Comparison of ENCODE assay signal across 24 mouse cellular contexts in genomic region chr9:69464109-69464756, GRCm38 (mm10). TPM values are rescaled to one million over a fixed set of nuclear protein-coding genes. Genes with fewer than 3 reads are reported as not detected.
DNase-seq lines count a peak whose midpoint lies in the region; ATAC-seq and TF ChIP-seq lines count a peak whose summit lies in the region.
"Had no signal": no experiment of that assay in that cellular context is flagged by ENCODE, and none has a peak within 500 bp of the region (broad histone marks: within the 10 kb centered on the region; RNA-seq: fewer than 3 reads in every experiment).

No protein-coding gene starts in this region.

- WGBS in embryonic facial prominence, embryonic 13.5 days, result 78% methylated on average over 6 of the region's 6 CpGs
- WGBS in embryonic facial prominence, embryonic 10.5 days, result 91% methylated on average over 6 of the region's 6 CpGs
- 88% methylated on average over 6 of the region's 6 CpGs for WGBS in midbrain, postnatal 0 days
- WGBS in midbrain, embryonic 13.5 days, result 88% methylated on average over 6 of the region's 6 CpGs
- WGBS in thymus, adult 2 months, result 95% methylated on average over 6 of the region's 6 CpGs

- 0 out of 2 replicates have a peak overlapping the region, but pooled peaks have one; percentile 18 for H3K27ac ChIP-seq in embryonic facial prominence, embryonic 13.5 days
- H3K27ac ChIP-seq in embryonic facial prominence, embryonic 10.5 days (replicated peaks), result no peak overlapping the region
- no peak overlapping the region for H3K27ac ChIP-seq in midbrain, postnatal 0 days (ENCODE audit: low read depth, low read length)
- H3K27ac ChIP-seq in midbrain, embryonic 13.5 days, result no peak overlapping the region
- no peak overlapping the region for H3K27ac ChIP-seq in thymus, adult 2 months (ENCODE audit: control insufficient read depth, insufficient read depth, low read length)
- H3K27ac ChIP-seq: hindbrain, embryonic 15.5 days; liver, embryonic 15.5 days; midbrain, embryonic 10.5 days; neural tube, embryonic 15.5 days had no signal

- TF ChIP-seq CTCF in midbrain, postnatal 0 days (IDR thresholded peaks at IDR 0.05), result peak; percentile 19; the same call in 1 of the 2 replicates
- TF ChIP-seq CTCF in thymus, adult 2 months (IDR thresholded peaks at IDR 0.05; ENCODE audit: borderline replicate concordance, control insufficient read depth, extremely low read depth, insufficient read depth, low read length, poor library complexity), result no peak

- no peak for ATAC-seq in embryonic facial prominence, embryonic 13.5 days (ENCODE audit: insufficient number of reproducible peaks, insufficient read depth, low FRiP score, low TSS enrichment, low read depth)
- ATAC-seq in midbrain, postnatal 0 days (ENCODE audit: low FRiP score), result no peak
- no peak for ATAC-seq in midbrain, embryonic 13.5 days
- ATAC-seq in megakaryocyte progenitor cell, adult 5-6 weeks (replicated peaks; ENCODE audit: poor library complexity), result peak; percentile 58
- ATAC-seq in monocyte, adult 5-6 weeks (replicated peaks; ENCODE audit: insufficient number of reproducible peaks, low FRiP score, low TSS enrichment, poor library complexity, severe bottlenecking), result no peak

- peaks cover 69% of the 10 kb centered on the region for H3K36me3 ChIP-seq in embryonic facial prominence, embryonic 13.5 days
- H3K36me3 ChIP-seq in embryonic facial prominence, embryonic 10.5 days (replicated peaks), result no peaks in the 10 kb centered on the region
- H3K36me3 ChIP-seq in midbrain, postnatal 0 days (ENCODE audit: insufficient read depth, low read length), result no peaks in the 10 kb centered on the region
- H3K36me3 ChIP-seq in midbrain, embryonic 13.5 days, result no peaks in the 10 kb centered on the region
- peaks cover 19% of the 10 kb centered on the region for H3K36me3 ChIP-seq in thymus, adult 2 months (ENCODE audit: control insufficient read depth, insufficient read depth, low read length)
- H3K36me3 ChIP-seq: hindbrain, embryonic 15.5 days; midbrain, embryonic 10.5 days; neural tube, embryonic 15.5 days had no signal

- no peak for TF ChIP-seq POLR2A in thymus, adult 2 months (IDR thresholded peaks at IDR 0.05; ENCODE audit: control insufficient read depth, extremely low read depth, insufficient read depth, low read length, poor library complexity)

- no peak overlapping the region for H3K4me2 ChIP-seq in embryonic facial prominence, embryonic 13.5 days
- H3K4me2 ChIP-seq in midbrain, postnatal 0 days (ENCODE audit: low read depth, low read length, poor library complexity, severe bottlenecking), result no peak overlapping the region
- no peak overlapping the region for H3K4me2 ChIP-seq in midbrain, embryonic 13.5 days (replicated peaks)
- H3K4me2 ChIP-seq: embryonic facial prominence, embryonic 15.5 days; hindbrain, embryonic 15.5 days; limb, embryonic 15.5 days; liver, embryonic 15.5 days; neural tube, embryonic 15.5 days had no signal

- H3K9ac ChIP-seq in embryonic facial prominence, embryonic 13.5 days, result no peak overlapping the region
- no peak overlapping the region for H3K9ac ChIP-seq in midbrain, postnatal 0 days (replicated peaks; ENCODE audit: low read length, poor library complexity, severe bottlenecking)
- no peak overlapping the region for H3K9ac ChIP-seq in midbrain, embryonic 13.5 days (replicated peaks)
- H3K9ac ChIP-seq: embryonic facial prominence, embryonic 15.5 days; hindbrain, embryonic 15.5 days; limb, embryonic 15.5 days; liver, embryonic 15.5 days; neural tube, embryonic 15.5 days had no signal

- no peak for DNase-seq in embryonic facial prominence, embryonic 10.5 days (ENCODE audit: low spot score)
- DNase-seq in midbrain, postnatal 0 days (ENCODE audit: low spot score), result no peak
- DNase-seq in thymus, adult 2 months, result no peak
- DNase-seq in Muller cell, postnatal 12 days (ENCODE audit: inconsistent ontology term), result no peak
- DNase-seq: adrenal gland, adult 2 months; cerebellum, adult 9-10 months; heart, postnatal 36 days; kidney, adult 18-20 months; kidney, postnatal 10 days; layer of hippocampus, postnatal 36 days; lung, postnatal 14 days; right cerebral cortex, postnatal 14 days; spleen, adult 18-20 months had no signal

- H3K27me3 ChIP-seq in embryonic facial prominence, embryonic 13.5 days, result no peaks in the 10 kb centered on the region
- H3K27me3 ChIP-seq in embryonic facial prominence, embryonic 10.5 days (replicated peaks; ENCODE audit: low read depth, poor library complexity, severe bottlenecking), result 0 out of 2 replicates have a peak, but pooled peaks cover 5% of the 10 kb centered on the region
- no peaks in the 10 kb centered on the region for H3K27me3 ChIP-seq in midbrain, postnatal 0 days (ENCODE audit: insufficient read depth, low read length)
- H3K27me3 ChIP-seq in midbrain, embryonic 13.5 days, result 0 out of 2 replicates have a peak, but pooled peaks cover 3% of the 10 kb centered on the region
- H3K27me3 ChIP-seq in thymus, adult 2 months (ENCODE audit: control insufficient read depth, insufficient read depth, low read length), result no peaks in the 10 kb centered on the region
- H3K27me3 ChIP-seq: CH12.LX; embryonic facial prominence, embryonic 15.5 days; hindbrain, embryonic 15.5 days; limb, embryonic 15.5 days; liver, embryonic 15.5 days; neural tube, embryonic 15.5 days had no signal

- peaks cover 84% of the 10 kb centered on the region for H3K4me1 ChIP-seq in embryonic facial prominence, embryonic 13.5 days
- peaks cover 43% of the 10 kb centered on the region for H3K4me1 ChIP-seq in embryonic facial prominence, embryonic 10.5 days
- H3K4me1 ChIP-seq in midbrain, postnatal 0 days (ENCODE audit: insufficient read depth, low read length), result peaks cover 6% of the 10 kb centered on the region; the same call in 1 of the 2 replicates
- H3K4me1 ChIP-seq in midbrain, embryonic 13.5 days (replicated peaks), result peaks cover 20% of the 10 kb centered on the region
- peaks cover 42% of the 10 kb centered on the region for H3K4me1 ChIP-seq in thymus, adult 2 months (replicated peaks; ENCODE audit: control insufficient read depth, insufficient read depth, low read length)

- no peaks in the 10 kb centered on the region for H3K9me3 ChIP-seq in embryonic facial prominence, embryonic 13.5 days
- H3K9me3 ChIP-seq in embryonic facial prominence, embryonic 10.5 days, result no peaks in the 10 kb centered on the region
- no peaks in the 10 kb centered on the region for H3K9me3 ChIP-seq in midbrain, postnatal 0 days (ENCODE audit: low read length)
- H3K9me3 ChIP-seq in midbrain, embryonic 13.5 days, result no peaks in the 10 kb centered on the region
- H3K9me3 ChIP-seq: embryonic facial prominence, embryonic 15.5 days; hindbrain, embryonic 15.5 days; limb, embryonic 15.5 days; liver, embryonic 15.5 days; midbrain, embryonic 10.5 days; neural tube, embryonic 15.5 days had no signal

- no peak overlapping the region for H3K4me3 ChIP-seq in embryonic facial prominence, embryonic 13.5 days
- no peak overlapping the region for H3K4me3 ChIP-seq in embryonic facial prominence, embryonic 10.5 days
- no peak overlapping the region for H3K4me3 ChIP-seq in midbrain, postnatal 0 days (ENCODE audit: low read depth, low read length)
- H3K4me3 ChIP-seq in midbrain, embryonic 13.5 days (replicated peaks), result no peak overlapping the region
- no peak overlapping the region for H3K4me3 ChIP-seq in thymus, adult 2 months (ENCODE audit: control insufficient read depth, insufficient read depth, low read length)
- H3K4me3 ChIP-seq: embryonic facial prominence, embryonic 15.5 days; hindbrain, embryonic 15.5 days; limb, embryonic 15.5 days; liver, embryonic 15.5 days; midbrain, embryonic 10.5 days; neural tube, embryonic 15.5 days had no signal

RNA-seq across cellular contexts. Expression of gene Anxa2, which starts 10.8 kb away (rescaled TPM):
- polyA plus RNA-seq in embryonic facial prominence, embryonic 13.5 days (2015; fragmentation: Nextera tagmentation; extraction: Ambion mirVana), result 1,084 and 1,195 TPM in 2 replicates
- polyA plus RNA-seq in embryonic facial prominence, embryonic 10.5 days (2016; fragmentation: Nextera tagmentation; extraction: Ambion mirVana), result 112 and 145 TPM in 2 replicates
- total RNA-seq in midbrain, postnatal 0 days (2014; rRNA removed), result 68.4 and 73.2 TPM in 2 replicates
- polyA plus RNA-seq in midbrain, postnatal 0 days (2015; fragmentation: Nextera tagmentation; extraction: Ambion mirVana), result 69.2 and 79.1 TPM in 2 replicates
- polyA plus RNA-seq in midbrain, embryonic 13.5 days (2015; fragmentation: Nextera tagmentation; extraction: Ambion mirVana), result 96.0 and 115 TPM in 2 replicates
- 111 and 140 TPM in 2 replicates for total RNA-seq in megakaryocyte progenitor cell, adult 5-6 weeks (2015)
- 74.3 and 112 TPM in 2 replicates for total RNA-seq in megakaryocyte progenitor cell, adult 5-6 weeks (2017)
- 428 to 649 TPM (median 479 TPM) in 3 replicates for total RNA-seq in monocyte, adult 5-6 weeks (2017)
- 409 and 412 TPM in 2 replicates for polyA plus RNA-seq in thymus, adult 2 months (2012; rRNA removed)
